Mouse (Mus musculus): ENCODE results near the gene Tmem17.

DNA sequence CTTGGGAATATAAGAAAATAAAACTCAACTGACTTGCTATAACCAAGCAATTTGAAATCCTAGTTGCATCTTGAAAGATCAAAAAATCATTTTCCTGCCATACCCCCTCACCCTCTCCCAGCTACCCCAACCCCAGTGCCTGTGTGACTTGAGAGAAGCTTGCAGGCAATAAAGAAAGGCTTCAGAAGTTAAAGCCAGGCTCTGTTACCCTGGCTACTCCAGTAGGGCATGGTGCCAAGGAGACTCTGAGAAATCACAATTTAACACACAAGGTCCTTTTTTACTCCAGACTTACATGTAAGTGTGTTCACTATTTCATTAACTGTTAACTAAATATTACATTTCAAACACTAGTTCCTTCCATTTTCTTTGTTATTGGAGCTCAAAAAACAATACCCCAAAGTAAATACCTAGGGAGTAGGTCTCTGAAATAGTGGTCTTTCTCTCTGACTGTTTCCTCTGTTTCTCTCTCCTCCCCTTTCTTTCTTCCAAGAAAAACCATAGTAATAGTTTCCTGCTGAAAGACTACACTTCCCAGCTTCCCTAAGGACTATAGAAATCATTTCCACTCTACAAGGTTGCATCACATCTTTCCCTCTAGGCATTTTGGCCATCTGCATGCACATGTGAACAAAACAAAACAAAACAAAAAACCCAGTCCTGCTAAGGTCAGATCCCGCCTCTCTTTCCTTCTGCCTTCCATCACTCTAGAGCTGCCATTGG is 30.1 kb upstream of the Tmem17 start:
- TF ChIP-seq POLR2A (IDR thresholded peaks at IDR 0.05; ENCODE audit: low read depth, low read length) (no peak), CTCF (conservative IDR thresholded peaks at IDR 0.05; ENCODE audit: insufficient read depth, insufficient read length, low read depth, low read length) (no peak)
